Mouse (Mus musculus) hindbrain, embryonic 15.5 days (tissue): ENCODE results near the gene Xirp1. TPM values are rescaled to one million over a fixed set of nuclear protein-coding genes. Genes with fewer than 3 reads are reported as not detected.
"Not testable (repeated sequence)": the region's sequence is repeated elsewhere in the genome, so short reads cannot be mapped to it uniquely, and the experiment has no call there.

ENCODE experiments used
- ATAC-seq: fragments of 200-750 bp; cut with Nextera tagmentation; 2 replicates; pipeline ENCODE4 v1.8.0; 2017; ENCODE audit warnings: low read depth, moderate number of reproducible peaks, moderate TSS enrichment; ENCODE audit not compliant: low FRiP score
- H3K27ac ChIP-seq: fragments of 300-500 bp; sonication (generic); replicated peaks from 2 replicates; pipeline ENCODE4 v1.5.1; 2015; ENCODE audit warnings: mild to moderate bottlenecking, inconsistent platforms
- H3K27me3 ChIP-seq: fragments of 300-500 bp; sonication (generic); 2 replicates; pipeline ENCODE4 v1.6.1; 2015; ENCODE audit warnings: control low read depth, inconsistent platforms
- H3K36me3 ChIP-seq: fragments of 300-500 bp; sonication (generic); 2 replicates; pipeline ENCODE4 v1.6.1; 2015; ENCODE audit warnings: control low read depth, inconsistent platforms
- H3K4me1 ChIP-seq: fragments of 300-500 bp; sonication (generic); replicated peaks from 2 replicates; pipeline ENCODE4 v1.6.1; 2015; ENCODE audit warnings: control low read depth, inconsistent platforms
- H3K4me2 ChIP-seq: fragments of 300-500 bp; sonication (generic); 2 replicates; pipeline ENCODE4 v1.6.1; 2015; ENCODE audit warnings: moderate library complexity, mild to moderate bottlenecking, inconsistent platforms
- H3K4me3 ChIP-seq: fragments of 300-500 bp; sonication (generic); 2 replicates; pipeline ENCODE4 v1.5.1; 2015; ENCODE audit warnings: mild to moderate bottlenecking, inconsistent platforms
- H3K9ac ChIP-seq: fragments of 300-500 bp; sonication (generic); 2 replicates; pipeline ENCODE4 v1.6.1; 2015; ENCODE audit warnings: inconsistent platforms
- H3K9me3 ChIP-seq: fragments of 300-500 bp; sonication (generic); 2 replicates; pipeline ENCODE4 v1.6.1; 2016; ENCODE audit warnings: control low read depth, inconsistent platforms
- WGBS: fragments of 180-500 bp; shearing (Covaris S2); methylation state at CpG from one replicate; pipeline ENCODE4 v1.1.7; 2015; 5-methylcytosine and 5-hydroxymethylcytosine counted together
- polyA plus RNA-seq: library from polyadenylated mRNA; unstranded; fragments of >200 nt; fragmentation: Nextera tagmentation; extraction: Ambion mirVana; gene quantifications from 2 replicates; pipeline ENCODE4 v1.2.1, GENCODE M21; 2015

Xirp1 gene
- polyA plus RNA-seq, 1 experiment from 2014 or later = not detected

- Histone ChIP-seq H3K36me3 (no peaks in the 10 kb centered on the region), H3K4me2 (no peak overlapping the region), H3K27me3 (no peaks in the 10 kb centered on the region), H3K27ac (no peak overlapping the region), H3K9me3 (no peaks in the 10 kb centered on the region), H3K4me3 (no peak overlapping the region), H3K4me1 (0 out of 2 replicates have a peak, but pooled peaks cover 9% of the 10 kb centered on the region), H3K9ac (no peak overlapping the region)
- 60% methylated on average over 6 of the region's 6 CpGs for WGBS
- no peak for ATAC-seq
These were observed 8.6 kb downstream of the Xirp1 start for GRCm38 (mm10) chr9:120014828-120015227.

GRCm38 (mm10) chr9:120013251-120013820 lies 10.1 kb downstream of the Xirp1 start:
- no peaks in the 10 kb centered on the region for H3K36me3 ChIP-seq
- no peak overlapping the region for H3K27ac ChIP-seq
- no peaks in the 10 kb centered on the region for H3K27me3 ChIP-seq
- H3K4me1 ChIP-seq = 0 out of 2 replicates have a peak, but pooled peaks cover 9% of the 10 kb centered on the region
- no peak for ATAC-seq
- no peak overlapping the region for H3K4me2 ChIP-seq
- no peaks in the 10 kb centered on the region for H3K9me3 ChIP-seq
- 76% methylated on average over 11 of the region's 11 CpGs for WGBS
- no peak overlapping the region for H3K9ac ChIP-seq
- H3K4me3 ChIP-seq = no peak overlapping the region

GRCm38 (mm10) chr9:120012781-120013180 lies 10.6 kb downstream of the Xirp1 start:
- no peak for ATAC-seq
- 0 out of 2 replicates have a peak, but pooled peaks cover 9% of the 10 kb centered on the region for H3K4me1 ChIP-seq
- H3K4me3 ChIP-seq = no peak overlapping the region
- no peaks in the 10 kb centered on the region for H3K27me3 ChIP-seq
- 86% methylated on average over 5 of the region's 5 CpGs for WGBS
- H3K36me3 ChIP-seq = no peaks in the 10 kb centered on the region
- no peak overlapping the region for H3K4me2 ChIP-seq
- no peaks in the 10 kb centered on the region for H3K9me3 ChIP-seq
- no peak overlapping the region for H3K27ac ChIP-seq
- no peak overlapping the region for H3K9ac ChIP-seq

DNA sequence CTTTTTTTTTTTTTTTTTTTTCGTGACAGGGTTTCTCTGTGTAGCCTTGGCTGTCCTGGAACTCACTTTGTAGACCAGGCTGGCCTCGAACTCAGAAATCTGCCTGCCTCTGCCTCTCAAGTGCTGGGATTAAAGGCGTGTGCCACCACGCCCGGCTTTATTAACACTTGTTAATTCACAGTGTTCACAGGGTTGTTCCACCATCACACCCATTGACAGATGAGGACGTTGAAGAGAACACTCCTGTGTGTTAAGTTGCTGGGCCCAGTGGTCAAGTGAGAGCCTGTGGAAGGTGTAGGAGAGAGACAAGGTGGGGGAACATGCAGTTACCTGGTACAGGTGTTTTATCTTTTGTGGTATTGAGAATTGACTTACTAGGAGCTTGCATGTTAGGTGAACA lies 11.2 kb downstream of the Xirp1 start:
- not testable (repeated sequence) for H3K4me3 ChIP-seq, H3K36me3 ChIP-seq, H3K27me3 ChIP-seq, H3K9ac ChIP-seq, H3K4me1 ChIP-seq, H3K4me2 ChIP-seq, ATAC-seq, H3K9me3 ChIP-seq, H3K27ac ChIP-seq
- WGBS = 84% methylated on average over 6 of the region's 6 CpGs

- Histone ChIP-seq H3K4me3 (peak overlapping the region; percentile 45), H3K27me3 (no peaks in the 10 kb centered on the region), H3K4me1 (0 out of 2 replicates have a peak, but pooled peaks cover 9% of the 10 kb centered on the region), H3K9ac (peak overlapping the region; percentile 51), H3K27ac (peak overlapping the region; percentile 92), H3K4me2 (peak overlapping the region; percentile 77), H3K36me3 (no peaks in the 10 kb centered on the region), H3K9me3 (no peaks in the 10 kb centered on the region)
- WGBS = under 1% methylated on average over 10 of the region's 10 CpGs
- ATAC-seq = peak; percentile 72
These were observed 11.9 kb downstream of the Xirp1 start for GRCm38 (mm10) chr9:120011533-120011932.

DNA sequence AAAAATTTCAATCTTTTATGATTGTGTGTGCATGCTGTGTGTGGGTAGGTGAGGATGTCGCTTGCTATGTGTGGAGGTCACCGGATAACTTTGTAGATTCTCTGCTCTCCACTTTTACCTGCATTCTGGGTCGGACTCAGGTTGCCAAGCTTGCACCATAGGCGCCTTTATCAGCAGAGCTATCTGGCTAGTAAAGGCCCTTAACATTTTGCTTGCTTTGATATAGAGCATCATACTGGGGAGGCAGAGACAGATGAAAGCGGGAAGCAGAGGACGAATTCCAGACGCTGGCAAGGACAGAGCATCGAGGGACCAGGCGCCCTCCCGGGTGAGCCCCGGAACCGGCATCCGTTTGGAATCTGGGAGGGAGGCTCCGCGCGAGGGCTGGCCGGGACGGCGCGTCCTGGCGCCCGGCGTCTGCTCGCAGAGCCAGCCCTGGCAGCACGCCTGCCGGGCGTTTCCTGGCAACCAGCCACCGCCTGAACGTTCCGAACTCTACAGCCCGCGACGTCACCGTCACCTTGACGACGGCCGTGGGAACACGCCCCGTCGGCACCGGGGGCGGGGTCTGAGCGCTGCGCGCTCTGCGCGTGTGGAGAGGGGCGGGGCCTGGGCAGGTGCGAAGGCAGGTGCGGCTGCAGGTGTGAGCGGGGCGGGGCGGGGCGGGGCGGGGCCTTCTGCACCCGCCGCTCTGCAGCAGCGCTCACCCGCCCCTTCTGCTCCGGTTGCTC lies 12.5 kb downstream of the Xirp1 start:
- 2% methylated on average over 56 of the region's 60 CpGs for WGBS
- peak overlapping the region; percentile 77 for H3K4me2 ChIP-seq
- H3K4me1 ChIP-seq = 0 out of 2 replicates have a peak, but pooled peaks cover 9% of the 10 kb centered on the region
- no peaks in the 10 kb centered on the region for H3K36me3 ChIP-seq
- no peaks in the 10 kb centered on the region for H3K9me3 ChIP-seq
- H3K4me3 ChIP-seq = peak overlapping the region; percentile 45
- no peaks in the 10 kb centered on the region for H3K27me3 ChIP-seq
- peak overlapping the region; percentile 51 for H3K9ac ChIP-seq
- H3K27ac ChIP-seq = peak overlapping the region; percentile 92
- ATAC-seq = peak; percentile 94

DNA sequence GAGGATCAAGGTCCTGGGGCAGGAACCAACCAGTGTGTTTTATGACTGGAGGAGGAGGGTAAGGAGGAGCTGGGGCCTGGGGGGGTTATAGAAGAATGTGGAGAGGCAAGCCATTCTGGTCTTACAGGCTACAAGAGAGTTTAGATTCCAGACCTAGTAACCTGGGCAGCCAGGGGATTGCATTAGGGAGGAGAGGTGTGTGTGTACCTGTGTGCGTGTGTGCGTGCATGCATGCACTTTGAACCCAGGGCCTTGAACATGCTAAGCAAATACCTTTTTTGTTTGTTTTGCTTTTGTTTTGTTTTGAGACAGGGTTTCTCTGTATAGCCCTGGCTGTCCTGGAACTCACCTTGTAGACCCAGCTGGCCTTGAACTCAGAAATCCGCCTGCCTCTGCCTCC lies 13.5 kb downstream of the Xirp1 start:
- WGBS = 96% methylated on average over 3 of the region's 3 CpGs
- no peaks in the 10 kb centered on the region for H3K9me3 ChIP-seq
- no peaks in the 10 kb centered on the region for H3K27me3 ChIP-seq
- no peaks in the 10 kb centered on the region for H3K36me3 ChIP-seq
- H3K4me3 ChIP-seq = no peak overlapping the region
- no peak overlapping the region for H3K4me2 ChIP-seq
- H3K9ac ChIP-seq = no peak overlapping the region
- H3K27ac ChIP-seq = no peak overlapping the region
- 0 out of 2 replicates have a peak, but pooled peaks cover 9% of the 10 kb centered on the region for H3K4me1 ChIP-seq
- ATAC-seq = no peak

GRCm38 (mm10) chr9:120009226-120009841 lies 14.1 kb downstream of the Xirp1 start:
- Histone ChIP-seq H3K36me3 (no peaks in the 10 kb centered on the region), H3K4me2 (no peak overlapping the region), H3K27me3 (no peaks in the 10 kb centered on the region), H3K9me3 (no peaks in the 10 kb centered on the region), H3K4me1 (0 out of 2 replicates have a peak, but pooled peaks cover 9% of the 10 kb centered on the region), H3K4me3 (no peak overlapping the region), H3K9ac (no peak overlapping the region), H3K27ac (no peak overlapping the region)
- no peak for ATAC-seq
- WGBS = 65% methylated on average over 7 of the region's 7 CpGs

DNA sequence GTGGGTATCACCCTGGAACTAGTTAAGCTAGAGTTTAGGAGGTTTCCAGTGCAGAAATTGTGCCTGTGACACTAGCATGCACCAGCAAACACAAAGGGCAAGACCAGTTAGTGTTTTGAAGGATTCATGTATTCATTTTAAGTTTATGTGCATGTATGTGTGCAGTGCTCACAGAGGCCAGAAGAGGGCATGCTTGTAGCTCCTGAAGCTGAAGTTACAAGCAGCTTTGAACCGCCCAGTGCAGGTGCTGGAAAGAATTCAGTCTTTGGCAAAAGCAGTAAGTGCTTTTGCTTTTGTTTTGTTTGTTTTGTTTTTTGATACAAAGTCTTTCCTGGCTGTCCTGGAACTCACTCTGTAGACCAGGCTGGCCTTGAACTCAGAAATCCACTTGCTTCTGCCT lies 15.6 kb downstream of the Xirp1 start:
- Histone ChIP-seq H3K9me3 (no peaks in the 10 kb centered on the region), H3K27me3 (no peaks in the 10 kb centered on the region), H3K36me3 (no peaks in the 10 kb centered on the region), H3K4me3 (no peak overlapping the region), H3K4me2 (no peak overlapping the region), H3K27ac (no peak overlapping the region), H3K9ac (no peak overlapping the region), H3K4me1 (0 out of 2 replicates have a peak, but pooled peaks cover 9% of the 10 kb centered on the region)
- ATAC-seq = no peak
- 85% methylated on average over 1 of the region's 1 CpGs for WGBS

DNA sequence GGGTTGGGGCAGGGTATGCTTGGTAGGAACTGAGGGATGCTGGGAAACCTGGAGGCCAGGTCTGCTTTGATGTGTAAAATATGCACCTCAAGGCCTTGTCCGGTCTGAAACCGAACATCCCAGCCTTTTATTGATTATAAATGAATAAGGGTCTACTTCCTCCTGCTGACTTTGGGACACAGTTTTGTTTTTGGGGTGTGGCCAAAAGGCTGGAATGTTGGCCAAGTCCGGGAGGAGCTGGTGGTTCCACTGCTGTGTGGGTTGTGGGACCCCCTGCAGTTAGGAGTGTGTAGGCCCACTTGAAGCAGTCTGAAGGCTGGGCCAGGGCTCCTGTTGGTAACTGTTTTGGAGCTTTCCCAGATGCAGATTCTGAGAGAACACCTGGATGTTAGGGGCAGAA lies 17.5 kb downstream of the Xirp1 start:
- Histone ChIP-seq H3K9ac (no peak overlapping the region), H3K4me2 (no peak overlapping the region), H3K27me3 (no peaks in the 10 kb centered on the region), H3K4me1 (peaks cover 13% of the 10 kb centered on the region), H3K27ac (no peak overlapping the region), H3K4me3 (no peak overlapping the region), H3K9me3 (no peaks in the 10 kb centered on the region), H3K36me3 (no peaks in the 10 kb centered on the region)
- 72% methylated on average over 3 of the region's 3 CpGs for WGBS
- no peak for ATAC-seq

DNA sequence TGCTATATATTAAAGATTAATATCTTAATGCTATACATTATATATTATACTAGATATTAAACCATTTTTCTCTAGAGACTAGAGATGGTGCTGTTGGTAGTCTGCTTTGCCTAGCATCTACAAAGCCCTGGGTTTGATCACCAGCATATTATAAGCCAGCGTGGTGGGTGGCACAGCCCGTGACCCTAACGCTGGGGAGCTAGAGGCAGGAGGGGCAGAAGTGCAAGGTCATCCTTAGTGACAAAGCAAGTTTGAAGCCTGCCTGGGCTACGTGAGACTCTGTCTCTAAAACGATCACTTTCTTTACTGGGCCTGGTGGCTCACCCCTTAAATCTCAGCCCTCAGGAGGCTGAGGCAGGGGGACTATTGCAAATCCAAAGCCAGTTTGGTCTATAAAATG lies 20.5 kb downstream of the Xirp1 start:
- Histone ChIP-seq H3K4me3 (no peak overlapping the region), H3K4me1 (peaks cover 8% of the 10 kb centered on the region), H3K4me2 (no peak overlapping the region), H3K27me3 (no peaks in the 10 kb centered on the region), H3K9me3 (no peaks in the 10 kb centered on the region), H3K27ac (no peak overlapping the region), H3K9ac (no peak overlapping the region), H3K36me3 (no peaks in the 10 kb centered on the region)
- 81% methylated on average over 5 of the region's 5 CpGs for WGBS
- no peak for ATAC-seq
